Mouse (Mus musculus) fat pad, adult 2 months (tissue): ENCODE measurements around the gene Filip1l.
A peak's percentile ranks its signal among the peaks of the same experiment; 100 is the strongest.

ENCODE experiments used
- DNase-seq: peaks from one replicate; pipeline ENCODE4 v3.0.0-alpha.2; 2011; ENCODE audit warnings: low read depth, low spot score; ENCODE audit errors: extremely low read depth

The Filip1l gene

GRCm38 (mm10) chr16:57393161-57393560 lies 40.3 kb downstream of the Filip1l start:
- no peak for DNase-seq

GRCm38 (mm10) chr16:57396249-57396648 lies 43.4 kb downstream of the Filip1l start:
- no peak for DNase-seq

GRCm38 (mm10) chr16:57397845-57398244 lies 45.0 kb downstream of the Filip1l start:
- DNase-seq = no peak

GRCm38 (mm10) chr16:57398387-57399214 lies 45.7 kb downstream of the Filip1l start:
- DNase-seq = no peak

- DNase-seq = no peak
Measured at GRCm38 (mm10) chr16:57399566-57399965, 46.7 kb downstream of the Filip1l start.

GRCm38 (mm10) chr16:57401702-57402101 lies 48.8 kb downstream of the Filip1l start:
- no peak for DNase-seq

- DNase-seq = no peak
Measured at GRCm38 (mm10) chr16:57402910-57403309, 50.0 kb downstream of the Filip1l start.

- DNase-seq = no peak
Measured at GRCm38 (mm10) chr16:57403825-57404224, 50.9 kb downstream of the Filip1l start.

- no peak for DNase-seq
Measured at GRCm38 (mm10) chr16:57412766-57413165, 59.9 kb downstream of the Filip1l start.

- DNase-seq = no peak
Measured at GRCm38 (mm10) chr16:57416049-57416448, 63.2 kb downstream of the Filip1l start.

- no peak for DNase-seq
Measured at GRCm38 (mm10) chr16:57417017-57417416, 64.1 kb downstream of the Filip1l start.

- no peak for DNase-seq
Measured at GRCm38 (mm10) chr16:57417955-57418354, 65.1 kb downstream of the Filip1l start.

GRCm38 (mm10) chr16:57419332-57419731 lies 66.4 kb downstream of the Filip1l start:
- no peak for DNase-seq

GRCm38 (mm10) chr16:57419881-57420280 lies 67.0 kb downstream of the Filip1l start:
- DNase-seq = no peak

GRCm38 (mm10) chr16:57420773-57421556 lies 68.1 kb downstream of the Filip1l start:
- DNase-seq = no peak

- no peak for DNase-seq
Measured at GRCm38 (mm10) chr16:57421680-57422417, 69.0 kb downstream of the Filip1l start.

- no peak for DNase-seq
Measured at GRCm38 (mm10) chr16:57423001-57423800, 70.3 kb downstream of the Filip1l start.

- DNase-seq = no peak
Measured at GRCm38 (mm10) chr16:57426680-57427079, 73.8 kb downstream of the Filip1l start.

GRCm38 (mm10) chr16:57427516-57428285 lies 74.8 kb downstream of the Filip1l start:
- DNase-seq = peak; percentile 19

GRCm38 (mm10) chr16:57428977-57429376 lies 76.1 kb downstream of the Filip1l start:
- no peak for DNase-seq
